Mouse (Mus musculus) kidney, adult 2 months (tissue): Measurements from ENCODE around the gene Cox7b2. TPM values are rescaled to one million over a fixed set of nuclear protein-coding genes. Genes with fewer than 3 reads are reported as not detected.

Experiments used
- DNase-seq: peaks from one replicate; pipeline ENCODE4 v3.0.0; 2021
- H3K27ac ChIP-seq: fragments of 200-500 bp; 2 replicates; pipeline ENCODE4 v1.5.1; 2012; ENCODE audit warnings: low read depth, low read length, control low read depth, inconsistent platforms; ENCODE audit not compliant: insufficient read depth
- H3K27me3 ChIP-seq: fragments of 200-500 bp; replicated peaks from 2 replicates; pipeline ENCODE4 v1.6.1; 2012; ENCODE audit warnings: mild to moderate bottlenecking, moderate library complexity, low read length, inconsistent platforms; ENCODE audit not compliant: control insufficient read depth, insufficient read depth
- H3K36me3 ChIP-seq: fragments of 200-500 bp; 2 replicates; pipeline ENCODE4 v1.6.1; 2012; ENCODE audit warnings: mild to moderate bottlenecking, moderate library complexity, low read length, inconsistent platforms; ENCODE audit not compliant: control insufficient read depth, insufficient read depth
- H3K4me1 ChIP-seq: fragments of 200-500 bp; 2 replicates; pipeline ENCODE4 v1.6.1; 2011; ENCODE audit warnings: low read length; ENCODE audit not compliant: control insufficient read depth, insufficient read depth
- H3K4me3 ChIP-seq: fragments of 200-500 bp; 2 replicates; pipeline ENCODE4 v1.5.1; 2011; ENCODE audit warnings: mild to moderate bottlenecking, low read depth, low read length, control low read depth; ENCODE audit not compliant: insufficient read depth
- CTCF ChIP-seq: fragments of 200-500 bp; conservative IDR thresholded peaks from 2 replicates; pipeline ENCODE4 v1.5.1; 2011; ENCODE audit warnings: low read depth, mild to moderate bottlenecking, control low read depth, low read length, moderate library complexity, mixed read lengths; ENCODE audit not compliant: insufficient read depth, insufficient read length
- POLR2A ChIP-seq: fragments of 200-500 bp; IDR thresholded peaks from one replicate; pipeline ENCODE4 v1.6.1; 2011; ENCODE audit warnings: low read depth, low read length, control low read depth
- WGBS: fragments of 180-500 bp; shearing (Covaris S2); methylation state at CpG from one replicate; pipeline ENCODE4 v1.1.7; 2018; 5-methylcytosine and 5-hydroxymethylcytosine counted together
- polyA plus RNA-seq: library from polyadenylated mRNA; depleted of rRNA; stranded (reverse); fragments of >200 nt; gene quantifications from 2 replicates; pipeline ENCODE4 v1.2.3, GENCODE M21; 2012; rRNA removed

Gene Cox7b2
- polyA plus RNA-seq, 1 experiment: not detected

- H3K36me3 ChIP-seq: no peaks in the 10 kb centered on the region
- WGBS: 40% methylated on average over 3 of the region's 3 CpGs
- H3K4me3 ChIP-seq: no peak overlapping the region
- H3K4me1 ChIP-seq: no peaks in the 10 kb centered on the region
- DNase-seq: no peak
- TF ChIP-seq POLR2A (no peak), CTCF (no peak)
- H3K27ac ChIP-seq: no peak overlapping the region
- H3K27me3 ChIP-seq: no peaks in the 10 kb centered on the region
These were observed 91.0 kb downstream of the Cox7b2 start for GRCm38 (mm10) chr5:71456957-71457356.

DNA sequence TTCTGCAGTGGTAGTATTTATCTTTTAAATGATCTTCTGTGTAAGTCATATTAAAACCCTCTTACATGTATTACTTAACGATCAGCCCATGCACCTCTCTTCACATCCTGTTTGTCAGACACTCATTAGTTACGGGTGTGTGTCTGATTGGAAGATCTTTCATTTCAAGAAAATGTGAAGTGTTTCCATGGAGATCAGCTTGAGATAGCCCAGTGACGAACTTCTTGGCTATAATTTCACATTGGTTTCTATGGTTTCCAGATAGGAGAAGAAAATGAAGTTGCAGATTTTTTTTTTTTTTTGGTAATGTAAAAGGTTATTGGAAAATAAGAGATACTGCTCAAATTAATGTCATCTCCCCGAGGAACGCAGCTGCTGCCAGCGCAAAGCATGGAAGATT lies 107.8 kb downstream of the Cox7b2 start:
- TF ChIP-seq POLR2A (no peak), CTCF (no peak)
- Histone ChIP-seq H3K27ac (no peak overlapping the region), H3K36me3 (no peaks in the 10 kb centered on the region), H3K4me1 (no peaks in the 10 kb centered on the region), H3K27me3 (no peaks in the 10 kb centered on the region), H3K4me3 (no peak overlapping the region)
- WGBS: 76% methylated on average over 6 of the region's 6 CpGs
- no peak for DNase-seq

Other genes starting within 250 kb of the Cox7b2 start
- 0.04 and 0.08 TPM in 2 replicates for gene Gabrb1, start 109.9 kb upstream of the Cox7b2 start, polyA plus RNA-seq
- gene Gabra4, start 110.1 kb upstream of the Cox7b2 start, polyA plus RNA-seq: 0.31 and 0.37 TPM in 2 replicates